Mouse (Mus musculus) layer of hippocampus, adult 8-10 months (tissue): ENCODE results near the gene Acot1. TPM values are rescaled to one million over a fixed set of nuclear protein-coding genes. Genes with fewer than 3 reads are reported as not detected.
"Not testable (repeated sequence)": the region's sequence is repeated elsewhere in the genome, so short reads cannot be mapped to it uniquely, and the experiment has no call there.

ENCODE experiments used
- DNase-seq, 2 experiments: peaks; one replicate each; pipeline ENCODE4 v3.0.0; 2022; ENCODE audit warnings: low spot score in 2 of 2
- total RNA-seq, 4 experiments: library from RNA; stranded (reverse); gene quantifications; 2 replicates each; pipeline ENCODE4 v1.2.4; 2022

Gene Acot1
- 10 to 100 TPM; 21.5 to 25.1 (median 24.2) TPM for total RNA-seq

DNA sequence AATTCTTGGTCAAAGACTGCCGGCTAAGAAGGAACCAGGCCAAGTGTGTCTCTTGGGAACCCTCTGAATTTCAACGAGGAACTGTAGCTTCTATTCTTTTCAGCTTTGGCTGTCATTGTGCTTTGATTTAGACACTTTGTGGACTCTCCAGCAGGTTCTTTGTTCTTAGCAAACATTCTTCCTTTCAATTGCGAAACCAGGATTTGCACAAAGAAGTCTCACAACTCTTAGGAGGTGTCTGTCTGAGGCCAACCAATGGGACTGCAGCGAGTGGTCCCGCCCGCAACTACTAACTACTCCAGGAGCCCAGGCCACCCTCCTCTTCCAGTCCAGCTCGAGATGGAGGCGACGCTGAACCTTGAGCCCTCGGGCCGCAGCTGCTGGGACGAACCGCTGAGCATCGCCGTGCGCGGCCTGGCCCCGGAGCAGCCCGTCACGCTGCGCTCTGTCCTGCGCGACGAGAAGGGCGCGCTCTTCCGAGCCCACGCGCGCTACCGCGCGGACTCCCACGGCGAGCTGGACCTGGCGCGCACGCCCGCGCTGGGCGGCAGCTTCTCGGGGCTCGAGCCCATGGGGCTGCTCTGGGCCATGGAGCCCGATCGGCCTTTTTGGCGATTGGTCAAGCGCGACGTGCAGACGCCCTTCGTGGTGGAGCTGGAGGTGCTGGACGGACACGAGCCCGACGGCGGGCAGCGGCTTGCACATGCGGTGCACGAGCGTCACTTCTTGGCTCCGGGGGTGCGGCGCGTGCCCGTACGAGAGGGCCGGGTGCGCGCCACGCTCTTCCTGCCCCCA, at the start of gene Acot1:
Acot1 (plus strand) TSS at position 320 of the 795 bp plus-strand sequence.
- DNase-seq = peak; percentile 58 to 63

DNA sequence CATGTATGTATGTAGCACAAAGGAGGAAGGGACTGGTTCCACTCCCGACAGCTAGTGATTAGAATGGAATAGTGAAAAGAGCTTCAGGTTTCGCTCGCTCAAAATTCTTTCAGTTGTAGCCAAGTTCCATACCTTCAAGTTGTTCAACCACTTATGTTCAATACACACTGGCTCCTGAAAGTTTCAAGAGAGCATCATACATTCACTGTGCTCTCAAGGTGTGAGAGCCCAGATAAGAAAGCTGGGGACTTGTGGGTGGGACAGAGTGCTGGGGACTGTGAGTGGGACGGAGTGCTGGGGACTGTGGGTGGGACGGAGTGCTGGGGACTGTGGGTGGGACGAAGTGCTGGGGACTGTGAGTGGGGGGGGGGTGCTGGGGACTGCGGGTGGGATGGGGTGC, 44.1 kb upstream of the Acot1 start:
- no peak for DNase-seq

DNA sequence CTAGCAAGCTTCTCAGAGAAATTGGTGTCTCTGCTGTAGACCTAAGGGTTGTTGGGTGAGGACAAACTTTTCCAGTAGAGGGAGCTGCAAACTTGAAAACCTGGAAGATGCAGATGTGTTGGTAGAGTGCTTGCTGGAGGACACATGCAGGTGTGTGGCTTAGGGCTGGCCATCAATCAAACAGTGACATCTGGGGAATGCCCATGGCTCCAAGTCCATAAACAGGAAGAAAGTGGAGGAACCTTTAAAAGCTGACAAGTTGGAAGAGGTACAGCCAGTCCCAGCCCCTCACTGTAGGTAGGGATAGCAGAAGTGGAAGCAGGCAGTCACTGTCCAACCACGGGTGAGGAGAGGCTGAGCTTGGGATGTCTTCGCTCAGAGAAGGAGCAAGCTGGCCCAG, 37.2 kb upstream of the Acot1 start:
- peak in 1 of 2 experiments; percentile 38 for DNase-seq

GRCm38 (mm10) chr12:83978862-83979261, 30.4 kb upstream of the Acot1 start:
- DNase-seq = no peak

- DNase-seq = no peak
These were observed 27.7 kb upstream of the Acot1 start for GRCm38 (mm10) chr12:83981615-83982014.

GRCm38 (mm10) chr12:83984752-83985151, 24.5 kb upstream of the Acot1 start, which contains the start of gene Heatr4:
TSS of gene Heatr4 (minus strand) at chr12:83984852.
- DNase-seq = no peak

DNA sequence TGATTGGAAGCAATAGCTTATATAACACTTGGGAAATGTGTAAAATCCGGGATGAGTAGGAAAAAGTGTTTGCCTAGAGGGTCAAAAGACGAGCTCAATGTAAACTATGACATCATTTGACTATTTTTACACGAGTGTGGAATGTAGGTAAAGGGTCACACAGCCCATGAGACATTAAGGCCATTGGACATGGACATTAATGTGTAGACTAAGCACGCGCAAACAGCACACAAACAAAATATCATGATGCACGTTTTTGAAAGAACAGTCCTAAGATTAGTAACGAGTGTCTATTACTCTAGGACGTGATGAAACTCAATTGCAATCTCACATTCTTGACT, 22.1 kb upstream of the Acot1 start:
- DNase-seq = no peak

DNA sequence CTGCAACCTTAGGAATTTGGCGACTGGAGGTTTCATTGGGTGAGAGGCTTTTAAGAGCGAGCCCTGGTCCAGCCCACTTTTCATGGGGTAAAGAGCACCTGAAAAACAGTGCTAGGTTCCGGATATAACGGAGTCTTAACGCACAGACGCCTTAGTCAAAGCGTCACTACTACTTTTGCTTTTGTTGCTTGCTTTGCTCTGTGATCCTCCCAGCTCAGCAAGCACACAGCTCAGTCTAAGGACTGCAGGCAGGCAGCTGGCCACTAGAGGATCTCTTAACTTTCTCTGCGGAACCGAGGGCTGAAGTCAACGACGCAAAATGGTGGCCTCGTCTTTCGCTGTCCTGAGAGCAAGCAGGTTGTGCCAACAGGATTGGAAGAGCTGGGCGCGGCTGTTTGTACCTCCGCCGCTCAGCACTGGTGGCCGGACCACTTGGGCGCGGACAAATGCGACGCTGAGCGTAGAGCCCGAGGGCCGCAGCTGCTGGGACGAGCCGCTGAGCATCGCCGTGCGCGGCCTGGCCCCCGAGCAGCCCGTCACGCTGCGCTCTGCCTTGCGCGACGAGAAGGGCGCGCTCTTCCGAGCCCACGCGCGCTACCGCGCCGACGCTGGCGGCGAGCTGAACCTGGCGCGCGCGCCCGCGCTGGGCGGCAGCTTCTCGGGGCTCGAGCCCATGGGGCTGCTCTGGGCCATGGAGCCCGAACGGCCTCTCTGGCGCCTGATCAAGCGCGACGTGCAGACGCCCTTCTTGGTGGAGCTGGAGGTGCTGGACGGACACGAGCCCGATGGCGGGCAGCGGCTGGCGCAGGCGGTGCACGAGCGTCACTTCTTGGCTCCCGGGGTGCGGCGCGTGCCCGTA, 21.5 kb upstream of the Acot1 start, which contains the start of gene Acot2:
Acot2 (plus strand) TSS at position 279 of the 859 bp plus-strand sequence.
- peak; percentile 67 to 77 for DNase-seq

DNA sequence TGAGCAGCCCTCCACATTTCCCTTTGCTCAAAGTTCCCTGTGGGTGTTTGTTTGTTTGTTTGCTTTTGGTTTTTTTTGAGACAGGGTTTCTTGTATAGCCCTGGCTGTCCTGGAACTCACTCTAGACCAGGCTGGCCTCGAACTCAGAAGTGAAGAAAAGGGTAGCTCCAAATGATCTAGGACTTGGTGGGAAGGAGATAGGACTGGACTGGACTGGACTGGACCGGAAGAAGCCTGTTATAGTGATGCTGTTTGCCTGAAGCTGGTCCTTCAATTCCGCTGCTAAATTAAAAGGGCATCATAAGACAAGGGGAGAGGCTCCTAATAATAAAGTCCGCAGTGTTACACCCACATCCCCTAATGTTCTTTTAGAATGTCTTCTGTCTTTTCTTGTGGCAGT, 20.8 kb upstream of the Acot1 start:
- no peak for DNase-seq

GRCm38 (mm10) chr12:83989378-83989777, 19.9 kb upstream of the Acot1 start:
- no peak for DNase-seq

GRCm38 (mm10) chr12:83997221-83997620, 12.1 kb upstream of the Acot1 start:
- no peak for DNase-seq

DNA sequence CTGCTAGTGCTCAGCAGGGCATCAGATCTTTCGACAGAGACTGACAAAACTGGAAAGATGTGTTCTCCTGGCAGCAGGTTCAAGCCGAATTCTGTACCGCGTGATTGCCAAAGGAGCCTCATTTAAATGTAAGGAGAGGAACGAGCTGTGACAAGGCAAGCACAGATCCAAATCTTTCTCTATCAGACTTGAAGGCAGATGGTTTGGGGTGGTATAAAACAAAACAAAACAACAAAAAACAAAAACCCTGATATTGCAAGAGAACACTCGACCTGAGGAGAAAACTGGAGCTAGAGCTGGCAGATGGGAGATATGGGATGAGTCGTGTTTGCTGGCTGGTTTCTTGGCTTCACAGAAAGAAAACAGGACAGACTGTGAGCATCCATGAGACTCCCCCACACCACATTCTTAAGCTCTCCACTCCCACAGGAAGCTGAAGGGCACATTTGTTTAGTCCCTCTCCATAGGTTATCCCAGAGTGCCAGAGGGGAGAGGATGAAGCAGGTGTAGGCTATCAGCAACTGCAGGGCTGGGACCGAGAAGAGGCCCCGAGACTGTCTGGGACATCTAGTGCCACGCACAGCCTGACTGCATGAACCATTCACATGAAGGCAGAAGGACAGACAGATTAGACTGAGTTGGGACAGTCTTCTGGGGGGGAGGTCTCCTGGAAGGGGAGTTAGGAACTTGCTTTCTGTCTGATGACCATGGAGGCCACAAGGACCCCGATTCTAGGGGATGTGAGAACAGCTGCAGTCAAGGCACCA, 10.8 kb upstream of the Acot1 start:
- DNase-seq = peak; percentile 20 to 28

GRCm38 (mm10) chr12:83999237-83999636, 10.1 kb upstream of the Acot1 start:
- DNase-seq = not testable (repeated sequence)

DNA sequence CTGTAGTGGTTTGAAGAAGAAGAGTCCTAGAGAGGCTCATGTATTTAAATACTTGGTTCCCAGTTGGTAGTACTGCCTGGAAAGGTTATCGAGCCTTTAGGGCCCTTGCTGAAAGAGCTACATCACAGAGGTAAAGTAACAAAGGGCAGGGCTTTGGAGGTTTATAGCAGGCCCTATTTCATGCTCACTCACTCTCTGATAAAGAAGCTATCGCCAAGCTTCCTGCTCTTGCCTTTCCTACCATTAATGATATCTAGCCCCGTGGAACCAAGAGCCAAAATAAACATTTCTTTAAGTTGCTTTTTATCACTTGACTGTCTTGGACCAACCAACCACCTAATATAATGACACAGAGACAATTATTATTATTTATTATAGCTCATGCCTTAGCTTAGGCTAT, 8.9 kb upstream of the Acot1 start:
- DNase-seq = no peak

DNA sequence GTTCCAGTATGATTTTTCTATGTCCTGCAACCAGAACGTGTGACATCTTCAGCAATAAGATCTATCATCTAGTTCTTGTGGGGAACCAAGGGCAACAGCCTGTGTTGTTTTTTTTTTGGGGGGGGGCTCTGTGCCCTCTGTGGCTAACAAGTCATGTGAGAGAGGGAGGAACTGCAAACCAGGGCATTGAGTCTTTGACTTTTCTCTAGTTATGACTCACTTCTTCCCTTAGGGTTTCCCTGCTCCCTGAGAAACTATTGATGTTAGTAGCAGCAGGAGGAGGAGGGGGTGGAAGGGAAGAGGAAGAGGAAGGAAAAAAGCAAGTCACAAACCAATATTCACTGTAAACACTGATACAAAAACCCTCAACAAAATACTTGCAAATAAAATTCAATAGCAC, 5.4 kb upstream of the Acot1 start:
- no peak for DNase-seq

DNA sequence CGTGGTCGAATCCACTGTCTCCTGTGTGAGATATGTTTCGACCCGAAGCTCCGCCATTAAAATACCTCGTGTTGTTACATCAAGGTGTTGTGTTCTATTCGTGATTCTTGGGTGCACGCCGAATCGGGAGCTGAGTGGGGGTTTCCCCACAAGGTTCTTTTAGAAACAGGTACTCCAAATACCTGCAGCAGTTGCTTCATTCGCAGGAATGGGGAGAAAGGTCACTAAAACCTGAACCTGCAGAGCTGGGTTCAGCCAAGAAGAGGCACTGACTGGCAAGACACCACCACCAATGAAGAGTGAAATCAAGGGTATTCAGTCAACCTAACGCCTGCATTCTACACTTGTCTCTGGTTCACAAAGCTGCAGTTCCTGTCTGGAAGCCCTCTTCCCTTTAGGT, 1.0 kb upstream of the Acot1 start:
- no peak for DNase-seq

DNA sequence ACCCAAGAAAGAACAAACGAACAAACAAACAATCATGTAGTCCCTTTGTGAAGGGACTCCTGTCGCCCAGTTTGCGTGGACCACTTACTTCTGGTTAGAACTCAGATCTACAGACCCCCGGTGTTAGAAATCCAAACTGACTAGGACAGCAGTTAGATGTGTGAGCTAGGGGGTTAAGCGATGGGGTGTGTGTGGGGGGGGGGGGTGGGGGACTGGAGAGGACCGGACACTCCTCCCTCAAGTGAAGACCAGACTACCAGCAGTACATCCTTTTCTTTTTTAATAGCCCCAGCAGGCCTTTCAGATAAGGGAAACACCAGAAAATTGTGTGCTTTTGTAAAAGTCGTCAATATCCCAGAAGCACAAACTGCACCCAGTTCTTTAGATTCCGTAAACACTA, 561 bp upstream of the Acot1 start:
- no peak for DNase-seq

GRCm38 (mm10) chr12:84010201-84010600, 911 bp downstream of the Acot1 start:
- DNase-seq = no peak

GRCm38 (mm10) chr12:84011251-84012040, 2.2 kb downstream of the Acot1 start:
- peak; percentile 72 to 77 for DNase-seq

- DNase-seq = no peak
These were observed 3.8 kb downstream of the Acot1 start for GRCm38 (mm10) chr12:84013130-84013529.

- DNase-seq = peak; percentile 28
These were observed 4.4 kb downstream of the Acot1 start for GRCm38 (mm10) chr12:84013701-84014100.
